Mouse (Mus musculus) kidney, postnatal 0 days (tissue): ENCODE measurements around the gene Hist1h3f. TPM values are rescaled to one million over a fixed set of nuclear protein-coding genes. Genes with fewer than 3 reads are reported as not detected.
A peak's percentile ranks its signal among the peaks of the same experiment; 100 is the strongest.

Experiments used
- ATAC-seq: fragments of 200-750 bp; cut with Nextera tagmentation; replicated peaks from 2 replicates; pipeline ENCODE4 v1.8.0; 2017; ENCODE audit warnings: low read depth, moderate number of reproducible peaks, moderate TSS enrichment, moderate library complexity; ENCODE audit not compliant: low FRiP score
- DNase-seq: peaks from one replicate; pipeline ENCODE4 v3.0.0-alpha.2; 2016; ENCODE audit warnings: low spot score
- H3K27ac ChIP-seq: fragments of 300-500 bp; sonication (generic); 2 replicates; pipeline ENCODE4 v1.5.1; 2014; ENCODE audit warnings: mild to moderate bottlenecking
- H3K27me3 ChIP-seq: fragments of 300-500 bp; sonication (generic); 2 replicates; pipeline ENCODE4 v1.6.1; 2014; ENCODE audit warnings: low read length, mixed read lengths; ENCODE audit not compliant: insufficient read depth
- H3K36me3 ChIP-seq: fragments of 300-500 bp; sonication (generic); 2 replicates; pipeline ENCODE4 v1.6.1; 2014; ENCODE audit warnings: low read length, mixed read lengths; ENCODE audit not compliant: insufficient read depth
- H3K4me1 ChIP-seq: fragments of 300-500 bp; sonication (generic); replicated peaks from 2 replicates; pipeline ENCODE4 v1.6.1; 2014; ENCODE audit warnings: antibody characterized with exemption, low read length, mixed read lengths; ENCODE audit not compliant: insufficient read depth
- H3K4me2 ChIP-seq: fragments of 300-500 bp; sonication (generic); 2 replicates; pipeline ENCODE4 v1.6.1; 2014; ENCODE audit warnings: mild to moderate bottlenecking, low read length, moderate library complexity, mixed read lengths
- H3K4me3 ChIP-seq: fragments of 300-500 bp; sonication (generic); replicated peaks from 2 replicates; pipeline ENCODE4 v1.5.1; 2014; ENCODE audit warnings: low read depth, low read length
- H3K9ac ChIP-seq: fragments of 300-500 bp; sonication (generic); 2 replicates; pipeline ENCODE4 v1.6.1; 2014; ENCODE audit warnings: low read depth, low read length
- H3K9me3 ChIP-seq: fragments of 300-500 bp; sonication (generic); replicated peaks from 2 replicates; pipeline ENCODE4 v1.6.1; 2016; ENCODE audit warnings: low read length, inconsistent platforms, mixed read lengths
- CTCF ChIP-seq: IDR thresholded peaks from 2 replicates; pipeline ENCODE4 v1.5.1; 2016; ENCODE audit warnings: antibody characterized with exemption, low read depth, mild to moderate bottlenecking, moderate library complexity
- WGBS: fragments of 180-500 bp; shearing (Covaris S2); extraction: QIAGEN DNeasy Blood & Tissue Kit; methylation state at CpG from one replicate; pipeline ENCODE4 v1.1.7; 2014; 5-methylcytosine and 5-hydroxymethylcytosine counted together
- polyA plus RNA-seq: library from polyadenylated mRNA; unstranded; fragments of >200 nt; fragmentation: Nextera tagmentation; extraction: Ambion mirVana; gene quantifications from 2 replicates; pipeline ENCODE4 v1.2.1, GENCODE M21; 2015

Gene Hist1h3f
- polyA plus RNA-seq, 1 experiment from 2014 or later: 0.83 TPM

GRCm38 (mm10) chr13:23501511-23501910 is 42.3 kb upstream of the Hist1h3f start:
- ATAC-seq: no peak
- no peak for DNase-seq
- Histone ChIP-seq H3K9ac (no peak overlapping the region), H3K9me3 (no peaks in the 10 kb centered on the region), H3K4me2 (no peak overlapping the region), H3K36me3 (no peaks in the 10 kb centered on the region), H3K4me1 (0 out of 2 replicates have a peak, but pooled peaks cover 4% of the 10 kb centered on the region), H3K27me3 (no peaks in the 10 kb centered on the region), H3K27ac (no peak overlapping the region), H3K4me3 (no peak overlapping the region)
- no peak for TF ChIP-seq CTCF
- 34% methylated on average over 5 of the region's 5 CpGs for WGBS

DNA sequence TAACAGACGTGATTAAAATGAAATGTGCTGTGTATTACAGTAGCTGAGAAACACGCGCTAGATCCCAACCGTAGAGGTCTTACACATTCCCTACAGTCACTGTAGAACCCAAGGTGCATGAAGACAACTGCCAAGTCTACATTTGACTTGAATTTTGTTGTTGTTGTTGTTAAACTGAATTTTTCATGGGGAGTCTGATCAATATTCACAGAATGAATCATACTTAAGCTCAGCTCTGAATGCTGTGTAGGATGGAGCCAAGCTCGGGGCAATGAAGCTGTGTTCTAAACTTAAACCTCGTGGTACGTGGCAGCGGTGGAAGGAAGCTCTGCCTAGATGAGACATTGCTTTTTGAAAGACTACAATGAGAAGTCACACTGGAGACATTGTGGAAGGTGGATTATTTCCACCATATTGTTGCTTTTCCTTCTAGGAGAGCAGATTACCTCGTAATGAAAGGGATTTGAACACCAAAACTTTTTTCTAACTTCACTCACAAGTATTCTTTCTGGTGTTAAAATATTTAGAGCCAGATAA is 41.8 kb upstream of the Hist1h3f start:
- H3K4me3 ChIP-seq: no peak overlapping the region

DNA sequence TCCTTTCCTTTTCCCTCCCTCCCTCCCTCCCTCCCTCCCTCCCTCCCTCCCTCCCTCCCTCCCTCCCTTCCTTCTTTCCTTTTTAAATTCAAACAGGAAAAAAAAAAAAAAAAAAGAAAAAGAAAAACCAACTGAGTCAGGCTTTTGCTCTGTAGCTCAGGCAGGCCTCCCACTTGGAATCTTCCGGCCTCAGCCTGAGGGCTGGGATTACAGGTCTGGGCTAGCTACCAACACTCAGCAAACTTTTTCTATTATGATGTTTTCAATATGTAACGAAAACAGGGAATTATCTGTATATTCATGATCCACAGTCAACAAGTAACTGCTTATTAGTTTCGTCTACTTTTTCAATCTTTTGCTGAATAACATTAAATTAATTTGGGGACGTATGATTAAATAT is 40.9 kb upstream of the Hist1h3f start:
- no peak overlapping the region for H3K4me2 ChIP-seq
- WGBS: 66% methylated on average over 4 of the region's 4 CpGs
- H3K4me3 ChIP-seq: no peak overlapping the region
- DNase-seq: no peak
- no peaks in the 10 kb centered on the region for H3K36me3 ChIP-seq
- no peak overlapping the region for H3K9ac ChIP-seq
- no peak for TF ChIP-seq CTCF
- ATAC-seq: no peak
- no peak overlapping the region for H3K27ac ChIP-seq
- H3K27me3 ChIP-seq: no peaks in the 10 kb centered on the region
- no peaks in the 10 kb centered on the region for H3K9me3 ChIP-seq
- H3K4me1 ChIP-seq: 0 out of 2 replicates have a peak, but pooled peaks cover 4% of the 10 kb centered on the region

More for the DNA sequence above, 41.8 kb upstream of the Hist1h3f start:
- Histone ChIP-seq H3K27ac (no peak overlapping the region), H3K4me1 (0 out of 2 replicates have a peak, but pooled peaks cover 4% of the 10 kb centered on the region), H3K9ac (no peak overlapping the region), H3K27me3 (no peaks in the 10 kb centered on the region), H3K4me2 (no peak overlapping the region), H3K36me3 (no peaks in the 10 kb centered on the region), H3K9me3 (no peaks in the 10 kb centered on the region)
- DNase-seq: no peak
- no peak for TF ChIP-seq CTCF
- no peak for ATAC-seq
- WGBS: 47% methylated on average over 9 of the region's 9 CpGs

DNA sequence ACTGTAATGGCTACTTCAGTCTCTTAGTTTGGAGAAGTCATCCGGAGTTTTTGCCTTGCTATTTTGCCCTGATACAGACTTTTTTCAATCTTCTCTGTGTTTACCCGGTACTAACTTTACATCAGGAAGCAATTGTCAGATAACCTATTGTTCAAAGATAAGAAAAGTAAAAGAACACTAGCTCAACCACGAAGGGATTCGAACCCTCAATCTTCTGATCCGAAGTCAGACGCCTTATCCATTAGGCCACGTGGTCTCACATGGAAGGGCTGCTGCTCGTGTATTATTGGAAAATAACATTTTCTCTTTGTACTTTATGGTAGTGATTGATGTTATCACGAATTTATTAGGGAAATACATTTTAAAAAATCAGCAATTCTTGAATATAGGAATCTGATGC is 40.1 kb upstream of the Hist1h3f start:
- H3K4me2 ChIP-seq: no peak overlapping the region
- H3K9ac ChIP-seq: no peak overlapping the region
- peak; percentile 65 for DNase-seq
- H3K36me3 ChIP-seq: no peaks in the 10 kb centered on the region
- ATAC-seq: no peak
- H3K27me3 ChIP-seq: no peaks in the 10 kb centered on the region
- no peak for TF ChIP-seq CTCF
- no peaks in the 10 kb centered on the region for H3K4me1 ChIP-seq
- no peak overlapping the region for H3K4me3 ChIP-seq
- WGBS: 5% methylated on average over 9 of the region's 9 CpGs
- no peaks in the 10 kb centered on the region for H3K9me3 ChIP-seq
- no peak overlapping the region for H3K27ac ChIP-seq

GRCm38 (mm10) chr13:23505662-23506345 is 38.0 kb upstream of the Hist1h3f start:
- ATAC-seq (no peak), DNase-seq (no peak)

GRCm38 (mm10) chr13:23506351-23506750 is 37.5 kb upstream of the Hist1h3f start:
- DNase-seq: no peak
- Histone ChIP-seq H3K36me3 (no peaks in the 10 kb centered on the region), H3K9me3 (no peaks in the 10 kb centered on the region), H3K4me3 (0 out of 2 replicates have a peak overlapping the region, but pooled peaks have one; percentile 7), H3K4me2 (peak overlapping the region; percentile 39; the same call in 1 of the 2 replicates), H3K27me3 (no peaks in the 10 kb centered on the region), H3K27ac (no peak overlapping the region), H3K4me1 (no peaks in the 10 kb centered on the region), H3K9ac (no peak overlapping the region)
- no peak for TF ChIP-seq CTCF
- 14% methylated on average over 13 of the region's 13 CpGs for WGBS
- ATAC-seq: no peak

More at GRCm38 (mm10) chr13:23505662-23506345, 38.0 kb upstream of the Hist1h3f start:
- no peak for TF ChIP-seq CTCF
- Histone ChIP-seq H3K4me2 (peak overlapping the region; percentile 39), H3K36me3 (no peaks in the 10 kb centered on the region), H3K9me3 (no peaks in the 10 kb centered on the region), H3K9ac (peak overlapping the region; percentile 35; the same call in 1 of the 2 replicates), H3K4me1 (no peaks in the 10 kb centered on the region), H3K27me3 (no peaks in the 10 kb centered on the region), H3K4me3 (peak overlapping the region; percentile 7; the same call in 1 of the 2 replicates), H3K27ac (no peak overlapping the region)
- 16% methylated on average over 14 of the region's 14 CpGs for WGBS
